Mouse (Mus musculus) kidney, postnatal 25 days (tissue): ENCODE results near the gene Rusc2.
A peak's percentile ranks its signal among the peaks of the same experiment; 100 is the strongest.

Experiments
- DNase-seq, 2 experiments: peaks; one replicate each; pipeline ENCODE4 v3.0.0; 2021; ENCODE audit warnings: mixed read lengths in 2 of 2

Rusc2 gene

DNA sequence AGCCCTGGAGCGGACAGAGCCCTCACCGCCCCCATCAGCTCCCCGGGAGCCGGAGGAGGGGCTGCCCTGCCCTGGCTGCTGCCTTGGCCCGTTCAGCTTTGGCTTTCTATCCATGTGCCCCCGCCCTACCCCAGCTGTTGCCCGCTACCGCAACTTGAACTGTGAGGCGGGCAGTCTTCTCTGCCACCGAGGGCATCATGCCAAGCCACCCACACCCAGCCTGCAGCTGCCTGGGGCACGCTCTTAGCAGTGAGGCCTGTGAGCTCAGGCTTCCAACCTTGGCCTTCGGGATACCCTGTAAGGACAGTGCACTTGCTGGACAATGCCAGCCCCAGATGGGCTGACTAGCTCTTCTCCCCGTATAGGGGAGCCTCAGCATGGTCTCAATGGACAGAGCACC lies 65.5 kb downstream of the Rusc2 start:
- peak in 1 of 2 experiments; percentile 51 for DNase-seq

DNA sequence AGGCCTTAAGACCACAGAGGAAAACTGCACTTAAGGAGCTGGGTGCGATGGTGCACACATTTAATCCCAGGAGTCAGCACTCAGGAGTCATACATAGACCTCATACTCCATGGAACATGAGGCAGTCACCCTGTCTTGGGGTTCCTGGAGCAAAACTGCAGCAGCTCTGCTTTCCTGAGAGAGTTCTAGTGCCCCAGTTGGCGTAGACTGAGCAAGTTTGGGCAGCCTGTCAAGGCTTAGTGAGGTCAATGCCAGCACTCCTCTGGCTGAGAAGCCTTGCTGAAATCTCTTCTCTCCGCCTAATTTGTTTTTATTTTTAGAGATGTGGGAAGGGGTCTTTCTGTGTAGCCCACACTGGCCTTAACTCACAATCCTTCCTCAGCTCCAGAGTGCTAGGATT lies 66.8 kb downstream of the Rusc2 start:
- no peak for DNase-seq

DNA sequence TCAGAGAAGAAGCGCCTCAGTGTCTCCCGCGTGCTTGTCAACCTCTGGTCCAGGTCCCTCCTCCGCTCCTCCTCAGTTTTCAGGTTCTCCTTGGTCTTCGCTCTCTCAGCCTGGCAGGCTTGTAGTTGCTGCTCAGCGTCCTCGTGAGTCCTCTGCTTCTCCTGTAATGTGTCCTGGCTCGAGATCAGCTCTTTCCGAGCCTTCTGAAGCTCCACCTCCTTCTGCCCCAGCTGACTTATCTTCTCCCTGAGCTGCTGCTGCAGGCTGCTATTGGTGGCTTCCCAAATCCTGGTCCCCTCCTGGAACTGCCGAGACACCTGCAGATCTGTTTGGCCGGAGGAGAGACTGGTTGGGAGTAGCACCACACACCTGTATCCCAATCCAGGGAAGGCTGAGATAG lies 70.5 kb downstream of the Rusc2 start:
- no peak for DNase-seq

DNA sequence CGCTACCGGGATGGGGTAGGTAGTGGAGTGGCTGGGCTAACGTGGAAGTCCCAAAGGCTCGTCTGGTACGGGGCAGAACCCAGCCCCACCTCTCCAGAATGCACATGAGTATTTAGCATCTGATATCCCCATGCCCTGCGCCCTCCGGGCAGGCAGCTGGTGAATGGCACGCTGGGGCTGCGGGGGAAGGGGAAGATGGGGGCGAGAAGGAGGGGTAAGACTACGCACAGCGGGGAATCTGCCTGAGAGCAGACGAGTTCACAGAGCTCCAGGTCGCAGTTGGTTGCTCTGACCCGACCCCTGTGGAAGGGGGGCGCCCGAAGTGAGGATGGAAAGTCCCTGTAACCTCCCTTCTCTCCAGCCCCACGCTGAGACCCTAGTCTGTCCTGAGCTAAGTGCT lies 71.6 kb downstream of the Rusc2 start:
- no peak for DNase-seq

DNA sequence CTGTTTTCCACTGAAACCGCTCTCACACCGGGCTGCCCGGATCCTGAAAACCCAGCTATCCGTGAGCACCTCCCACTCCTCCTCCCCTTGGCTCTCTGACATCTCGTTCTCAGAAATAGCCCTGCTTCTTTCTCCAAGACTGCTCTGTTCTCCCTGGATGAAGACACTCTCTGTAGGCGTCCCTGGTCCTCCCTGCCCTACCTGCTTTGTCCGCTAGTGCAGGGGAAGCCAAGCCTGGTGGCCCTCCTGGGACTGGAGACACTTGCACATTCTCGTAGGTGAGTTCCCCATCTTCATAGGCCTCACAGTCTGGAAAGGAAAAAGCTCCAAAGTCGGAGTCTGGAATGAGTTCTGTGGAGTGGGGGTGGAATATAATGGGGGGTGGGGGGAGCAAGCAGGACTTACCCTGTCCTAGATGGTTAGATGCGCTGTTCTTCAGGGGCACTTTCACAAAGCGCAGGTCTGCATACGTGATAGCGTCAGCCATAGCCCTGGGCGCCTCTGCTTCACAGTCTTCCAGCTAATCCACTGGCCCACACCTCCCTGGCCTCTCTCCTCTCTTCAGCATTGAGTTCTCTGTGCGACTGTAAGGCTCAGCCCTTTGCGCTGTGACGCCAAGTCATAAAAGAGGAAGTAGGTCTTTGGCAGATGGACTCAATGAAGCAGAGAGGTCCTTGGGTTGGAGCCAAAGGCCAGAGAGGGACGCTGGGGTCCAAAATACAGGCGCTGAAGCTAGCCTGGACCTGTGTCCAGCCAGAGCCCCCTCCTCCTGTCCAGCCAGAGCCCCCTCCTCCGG lies 72.5 kb downstream of the Rusc2 start, which contains the start of gene Cd72:
TSS of gene Cd72 (minus strand) at position 588 of the 796 bp plus-strand sequence.
- DNase-seq, result no peak

DNA sequence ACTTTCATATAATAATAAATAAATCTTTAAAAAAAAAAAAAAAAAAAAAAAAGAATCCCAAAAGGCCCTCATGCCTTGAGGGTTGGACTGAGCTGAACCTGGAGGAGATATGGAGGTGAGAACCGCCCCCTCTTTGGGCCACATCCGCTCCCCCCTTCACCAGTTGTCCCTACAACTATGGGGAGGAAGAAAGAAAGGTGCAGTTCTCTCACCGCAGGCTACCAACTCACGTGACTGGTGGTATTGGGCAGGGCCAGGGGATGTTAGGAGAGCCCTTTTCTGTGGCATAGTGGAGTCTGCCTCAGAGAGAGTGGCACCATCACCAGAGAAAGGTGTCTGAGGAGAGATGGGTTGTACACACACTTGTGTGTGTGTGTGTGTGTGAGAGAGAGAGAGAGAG lies 74.7 kb downstream of the Rusc2 start:
- DNase-seq, result no peak

DNA sequence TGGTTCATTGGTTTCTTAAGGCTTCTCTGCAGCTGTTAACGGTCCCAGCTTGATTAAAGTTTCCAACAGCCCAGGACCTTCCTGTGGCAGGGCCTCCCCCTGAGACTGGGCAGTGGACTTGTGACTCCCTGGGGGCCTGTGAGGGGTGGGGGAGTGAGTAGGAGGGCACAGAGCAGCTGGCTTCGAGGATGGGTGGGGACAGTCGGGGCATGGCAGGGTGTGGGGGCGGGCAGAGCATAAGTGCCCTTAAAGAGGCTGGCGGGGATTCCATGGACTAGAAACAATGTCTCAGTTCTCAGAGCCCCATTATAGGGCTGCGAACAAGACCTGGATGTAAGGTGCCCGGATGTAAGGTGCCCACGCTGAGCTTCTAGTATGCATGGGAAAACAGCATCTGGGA lies 75.3 kb downstream of the Rusc2 start:
- no peak for DNase-seq

DNA sequence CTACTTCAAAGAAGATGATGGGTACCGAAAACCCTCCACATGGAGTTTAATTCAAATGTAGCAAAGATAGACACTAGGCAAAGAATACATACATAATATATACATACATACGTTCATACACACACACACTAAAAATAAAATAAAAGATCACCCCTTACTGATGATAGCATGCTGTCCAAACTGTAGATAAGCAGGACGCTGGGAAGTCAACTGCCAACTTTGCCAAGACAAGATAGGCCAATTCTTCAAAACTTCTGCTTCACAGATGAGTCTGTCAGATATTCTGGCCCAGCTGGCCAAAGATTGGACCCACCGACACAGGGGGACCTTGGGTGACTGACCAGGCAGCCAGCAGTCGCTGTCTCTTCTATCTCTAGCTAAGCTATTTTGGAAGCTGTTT lies 81.3 kb downstream of the Rusc2 start:
- DNase-seq, result no peak

DNA sequence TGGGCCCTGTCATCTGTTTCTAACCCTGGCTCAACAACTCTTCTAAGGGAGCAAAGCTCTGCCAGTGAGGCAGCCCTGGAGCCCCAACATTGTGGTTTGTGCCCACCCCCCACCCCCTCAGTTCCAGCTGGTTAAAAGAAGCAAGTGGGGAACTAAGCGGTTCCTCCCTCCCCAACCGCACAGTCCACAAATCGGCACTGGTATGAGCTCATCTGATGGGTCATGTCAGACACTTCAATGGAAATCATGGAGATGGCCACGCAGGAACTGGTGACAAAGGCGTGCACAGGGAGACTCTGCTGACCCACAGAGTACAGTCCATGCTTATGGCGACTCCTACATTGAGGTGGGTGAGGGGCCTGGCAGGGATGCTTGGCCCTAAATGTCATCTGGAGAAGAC lies 84.2 kb downstream of the Rusc2 start:
- DNase-seq, result no peak

DNA sequence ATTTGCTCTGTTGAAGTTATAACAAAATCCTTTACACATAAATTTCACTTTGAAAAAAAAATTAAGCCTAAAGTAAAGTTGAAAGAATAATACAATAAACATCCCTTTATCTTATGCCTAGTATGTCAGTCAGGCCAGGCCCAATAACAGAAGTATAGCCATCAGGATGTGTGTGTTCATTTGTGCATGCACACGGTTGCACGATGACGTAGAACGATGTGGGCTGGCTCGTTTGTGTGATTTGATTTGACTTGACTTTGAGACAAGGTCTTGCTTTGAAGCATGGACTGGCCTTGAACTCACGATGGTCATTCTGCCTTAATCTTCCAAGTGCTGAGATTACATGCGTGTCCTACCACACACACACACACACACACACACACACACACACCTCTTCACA lies 85.1 kb downstream of the Rusc2 start:
- DNase-seq, result no peak

DNA sequence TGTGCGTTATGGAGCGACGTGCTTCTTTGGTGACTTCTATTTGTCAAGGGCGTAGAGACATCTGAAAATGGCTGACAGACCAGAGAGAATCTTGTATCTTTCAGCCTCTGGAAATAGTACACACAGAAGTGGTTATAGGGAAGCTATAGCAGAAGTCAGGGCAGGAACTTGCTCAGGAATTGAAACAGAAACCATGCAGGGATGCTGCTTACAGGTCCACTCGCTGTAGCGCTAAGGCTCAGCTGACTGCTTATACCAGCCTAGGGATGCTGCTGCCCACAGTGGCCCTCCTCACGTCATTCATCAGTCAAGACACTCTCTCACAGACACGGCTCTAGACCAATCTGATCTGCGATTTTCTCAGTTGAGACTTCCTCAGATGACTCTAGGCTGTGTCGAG lies 88.5 kb downstream of the Rusc2 start:
- no peak for DNase-seq

DNA sequence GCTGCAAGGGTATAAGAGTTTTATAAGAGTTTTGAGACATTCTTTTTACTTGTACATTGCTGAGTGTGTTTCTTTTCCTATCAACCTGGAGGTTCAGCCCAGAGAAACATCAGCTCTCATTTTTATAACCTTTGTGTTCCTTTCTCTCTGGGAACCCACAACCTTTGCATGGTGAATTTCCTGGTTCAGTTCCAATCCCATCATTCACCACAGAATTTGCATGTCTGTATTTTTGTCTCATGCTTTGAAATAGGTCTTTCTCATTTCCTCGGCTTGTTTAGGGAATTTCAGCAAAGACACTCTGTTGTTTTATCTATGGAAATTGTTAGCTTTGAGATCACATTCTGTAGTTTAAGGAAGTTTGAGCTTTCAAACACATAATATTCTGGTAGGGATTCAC lies 91.9 kb downstream of the Rusc2 start:
- DNase-seq, result no peak

DNA sequence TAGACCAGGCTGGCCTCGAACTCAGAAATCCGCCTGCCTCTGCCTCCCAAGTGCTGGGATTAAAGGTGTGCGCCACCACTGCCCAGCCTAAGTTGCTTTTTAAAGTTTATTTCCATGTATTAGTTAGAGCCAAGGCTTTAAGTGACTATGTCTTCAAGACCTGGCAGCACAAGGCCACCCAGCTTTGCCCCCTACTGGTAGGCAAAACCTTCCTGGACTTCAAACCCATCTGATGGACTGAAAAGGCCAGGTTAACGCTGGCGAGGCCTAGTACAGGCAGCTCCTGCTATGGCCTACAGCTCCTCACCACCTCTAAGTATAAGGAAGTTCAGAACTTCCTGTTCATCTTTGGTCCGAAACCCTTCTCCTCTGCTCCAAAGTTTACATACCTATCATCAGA lies 94.8 kb downstream of the Rusc2 start:
- DNase-seq, result peak; percentile 47 to 67
